Mouse (Mus musculus): ENCODE data around the gene Cacna2d2. TPM values are rescaled to one million over a fixed set of nuclear protein-coding genes. Genes with fewer than 3 reads are reported as not detected.

Gene Cacna2d2
- polyA plus RNA-seq, 1 experiment from 2014 or later = 3.3 TPM

DNA sequence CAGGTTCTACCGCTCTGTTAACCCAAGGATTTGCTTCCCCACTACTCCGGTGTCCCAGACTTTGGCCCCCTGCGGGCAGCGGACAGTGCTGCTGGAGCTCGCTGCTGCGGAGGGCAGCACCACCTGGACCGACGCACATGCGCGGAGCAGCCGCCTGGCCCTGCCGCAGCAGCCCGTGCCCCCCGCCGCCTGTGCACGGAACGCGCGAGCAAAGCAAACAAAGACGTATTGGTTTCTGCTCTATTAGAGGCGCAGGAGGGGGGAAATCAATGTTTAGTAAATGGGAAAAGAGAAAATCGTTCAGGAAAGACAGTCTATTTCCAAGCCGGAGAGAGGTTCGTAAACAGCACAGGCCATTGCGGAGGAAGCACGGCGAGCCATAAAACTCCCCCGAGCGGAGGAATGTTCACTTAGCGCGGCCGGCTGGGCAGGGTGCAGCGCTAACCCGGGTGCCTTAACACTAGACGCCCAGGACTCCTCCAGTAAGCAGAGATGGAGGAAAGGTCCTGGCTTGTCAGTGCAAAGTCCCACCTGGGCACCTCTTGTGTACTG is 21.4 kb upstream of the Cacna2d2 start:
- under 1% methylated on average over 35 of the region's 35 CpGs for WGBS
- peak overlapping the region; percentile 77 for H3K4me2 ChIP-seq
- H3K9ac ChIP-seq = peak overlapping the region; percentile 56
- ATAC-seq (ENCODE audit: low FRiP score) = peak; percentile 78
- H3K4me1 ChIP-seq = peaks cover 32% of the 10 kb centered on the region
- peak overlapping the region; percentile 43 for H3K4me3 ChIP-seq (replicated peaks)
- no peaks in the 10 kb centered on the region for H3K9me3 ChIP-seq
- H3K27me3 ChIP-seq = peaks cover 92% of the 10 kb centered on the region
- H3K36me3 ChIP-seq (replicated peaks) = no peaks in the 10 kb centered on the region
- peak overlapping the region; percentile 31; the same call in 1 of the 2 replicates for H3K27ac ChIP-seq

- Histone ChIP-seq H3K27ac (no peak overlapping the region), H3K9me3 (no peaks in the 10 kb centered on the region), H3K4me2 (no peak overlapping the region), H3K9ac (no peak overlapping the region), H3K4me3 (replicated peaks) (no peak overlapping the region), H3K4me1 (peaks cover 22% of the 10 kb centered on the region), H3K36me3 (replicated peaks) (no peaks in the 10 kb centered on the region), H3K27me3 (peaks cover 88% of the 10 kb centered on the region)
- WGBS = 11% methylated on average over 8 of the region's 8 CpGs
- ATAC-seq (ENCODE audit: low FRiP score) = no peak
Measured at GRCm38 (mm10) chr9:107381723-107382122, 17.7 kb upstream of the Cacna2d2 start.

- no peak overlapping the region for H3K4me3 ChIP-seq (replicated peaks)
- H3K9ac ChIP-seq = no peak overlapping the region
- 24% methylated on average over 3 of the region's 3 CpGs for WGBS
- no peak for ATAC-seq (ENCODE audit: low FRiP score)
- H3K4me1 ChIP-seq = peaks cover 8% of the 10 kb centered on the region
- H3K4me2 ChIP-seq = no peak overlapping the region
- H3K9me3 ChIP-seq = no peaks in the 10 kb centered on the region
- H3K36me3 ChIP-seq (replicated peaks) = no peaks in the 10 kb centered on the region
- no peak overlapping the region for H3K27ac ChIP-seq
- peaks cover 68% of the 10 kb centered on the region for H3K27me3 ChIP-seq
Measured at GRCm38 (mm10) chr9:107384396-107384795, 15.0 kb upstream of the Cacna2d2 start.

GRCm38 (mm10) chr9:107386722-107387121 is 12.7 kb upstream of the Cacna2d2 start:
- Histone ChIP-seq H3K27me3 (peaks cover 49% of the 10 kb centered on the region), H3K9ac (no peak overlapping the region), H3K4me3 (replicated peaks) (no peak overlapping the region), H3K4me1 (peaks cover 15% of the 10 kb centered on the region), H3K9me3 (no peaks in the 10 kb centered on the region), H3K27ac (no peak overlapping the region), H3K4me2 (no peak overlapping the region), H3K36me3 (replicated peaks) (no peaks in the 10 kb centered on the region)
- 59% methylated on average over 3 of the region's 3 CpGs for WGBS
- ATAC-seq (ENCODE audit: low FRiP score) = no peak

GRCm38 (mm10) chr9:107387708-107388107 is 11.7 kb upstream of the Cacna2d2 start:
- Histone ChIP-seq H3K36me3 (replicated peaks) (no peaks in the 10 kb centered on the region), H3K4me2 (no peak overlapping the region), H3K9me3 (no peaks in the 10 kb centered on the region), H3K4me3 (replicated peaks) (no peak overlapping the region), H3K27me3 (peaks cover 39% of the 10 kb centered on the region), H3K9ac (no peak overlapping the region), H3K4me1 (peaks cover 11% of the 10 kb centered on the region), H3K27ac (no peak overlapping the region)
- ATAC-seq (ENCODE audit: low FRiP score) = no peak
- 88% methylated on average over 3 of the region's 3 CpGs for WGBS

DNA sequence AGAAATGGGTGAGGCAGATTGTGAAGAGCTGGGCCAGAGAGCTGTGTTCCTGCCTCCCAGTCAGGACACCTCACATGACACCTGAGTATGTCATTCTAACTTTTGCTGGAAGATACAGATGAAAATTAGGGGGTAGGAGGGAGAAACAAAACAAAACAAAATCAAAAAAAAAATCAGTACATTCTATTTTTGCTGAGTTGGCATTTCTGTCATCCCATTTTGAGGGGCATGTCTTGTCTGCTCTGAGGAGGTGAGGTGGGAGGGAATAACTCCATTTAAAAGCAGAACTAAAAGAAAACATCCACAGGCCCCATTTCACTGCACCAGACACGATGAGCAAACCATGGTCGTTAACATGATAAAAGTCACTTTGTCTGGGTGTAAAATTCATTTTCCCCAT is 11.1 kb upstream of the Cacna2d2 start:
- no peak overlapping the region for H3K9ac ChIP-seq
- WGBS = 52% methylated on average over 2 of the region's 2 CpGs
- no peak overlapping the region for H3K27ac ChIP-seq
- H3K4me2 ChIP-seq = no peak overlapping the region
- peaks cover 11% of the 10 kb centered on the region for H3K4me1 ChIP-seq
- H3K36me3 ChIP-seq (replicated peaks) = no peaks in the 10 kb centered on the region
- H3K9me3 ChIP-seq = no peaks in the 10 kb centered on the region
- no peak for ATAC-seq (ENCODE audit: low FRiP score)
- H3K4me3 ChIP-seq (replicated peaks) = no peak overlapping the region
- H3K27me3 ChIP-seq = peaks cover 33% of the 10 kb centered on the region

DNA sequence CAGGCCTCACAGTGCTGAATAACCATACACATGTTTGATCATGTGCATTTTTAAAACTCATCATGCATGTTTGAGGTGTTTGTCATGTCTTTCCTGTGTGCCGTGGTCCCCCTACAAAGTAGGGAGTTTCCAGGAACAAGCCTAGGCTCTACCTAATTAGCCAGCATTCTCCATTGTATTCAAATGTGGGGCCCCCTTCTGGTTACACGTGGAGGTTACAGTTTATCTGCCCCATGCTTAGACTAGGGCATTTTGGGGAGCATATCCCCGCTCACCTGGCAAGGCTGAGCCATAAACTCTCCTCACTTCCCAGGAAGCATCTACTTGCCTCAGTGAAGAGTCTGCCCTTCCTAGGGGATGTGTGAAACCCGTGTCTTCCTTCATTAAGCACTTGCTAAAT is 3.0 kb upstream of the Cacna2d2 start:
- 37% methylated on average over 4 of the region's 4 CpGs for WGBS
- Histone ChIP-seq H3K27me3 (peaks cover 58% of the 10 kb centered on the region), H3K4me3 (replicated peaks) (no peak overlapping the region), H3K36me3 (replicated peaks) (no peaks in the 10 kb centered on the region), H3K9ac (no peak overlapping the region), H3K4me2 (no peak overlapping the region), H3K27ac (no peak overlapping the region), H3K4me1 (peaks cover 21% of the 10 kb centered on the region), H3K9me3 (no peaks in the 10 kb centered on the region)
- ATAC-seq (ENCODE audit: low FRiP score) = no peak

DNA sequence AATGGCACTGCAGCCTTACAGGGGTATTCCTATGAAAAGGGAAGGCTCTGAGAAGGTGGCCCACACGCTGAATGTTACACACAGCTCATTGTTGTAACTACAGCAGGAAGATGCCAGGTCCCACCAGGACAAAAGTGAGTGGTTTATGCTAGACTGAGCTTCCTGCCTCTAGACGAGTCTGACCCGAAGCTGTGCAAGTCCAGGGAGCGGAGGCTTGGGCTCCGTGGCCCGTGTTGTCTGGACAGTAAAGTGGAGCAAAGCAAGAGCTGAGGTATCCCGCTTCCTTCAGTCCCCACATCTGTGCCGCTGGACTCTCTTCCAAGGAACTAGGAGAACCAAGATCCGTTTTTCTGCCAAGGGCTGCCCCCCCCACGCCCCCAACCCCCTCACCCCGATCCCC is 444 bp upstream of the Cacna2d2 start:
- Histone ChIP-seq H3K4me1 (peaks cover 41% of the 10 kb centered on the region), H3K4me2 (peak overlapping the region; percentile 98), H3K9ac (peak overlapping the region; percentile 84; the same call in 1 of the 2 replicates), H3K36me3 (replicated peaks) (no peaks in the 10 kb centered on the region), H3K27me3 (peaks cover 81% of the 10 kb centered on the region), H3K4me3 (replicated peaks) (peak overlapping the region; percentile 83; the same call in 1 of the 2 replicates), H3K9me3 (no peaks in the 10 kb centered on the region), H3K27ac (no peak overlapping the region)
- WGBS = 24% methylated on average over 11 of the region's 11 CpGs
- no peak for ATAC-seq (ENCODE audit: low FRiP score)

DNA sequence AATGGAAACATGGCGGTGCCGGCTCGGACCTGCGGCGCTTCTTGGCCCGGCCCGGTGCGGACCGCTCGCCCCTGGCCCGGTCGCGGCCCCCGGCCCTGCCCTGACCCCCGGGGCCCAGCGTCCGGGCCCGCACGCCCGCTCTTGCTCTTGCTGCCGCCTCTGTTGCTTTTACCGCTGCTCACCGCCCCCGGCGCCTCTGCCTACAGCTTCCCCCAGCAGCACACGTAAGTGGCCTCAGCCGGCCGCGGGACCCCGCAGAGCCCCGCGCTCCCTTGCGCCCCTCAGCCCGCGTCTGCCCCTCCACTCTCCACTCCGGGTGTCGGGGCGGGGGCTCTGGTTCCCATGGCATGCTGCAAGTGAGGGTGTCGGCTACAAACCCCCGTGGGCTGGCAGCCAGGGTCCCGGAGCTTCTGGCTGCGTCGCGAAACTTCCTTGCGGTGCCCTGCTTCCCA is 674 bp downstream of the Cacna2d2 start:
- Histone ChIP-seq H3K36me3 (replicated peaks) (no peaks in the 10 kb centered on the region), H3K27ac (peak overlapping the region; percentile 70), H3K4me3 (replicated peaks) (peak overlapping the region; percentile 83), H3K9ac (peak overlapping the region; percentile 84), H3K4me2 (peak overlapping the region; percentile 98), H3K9me3 (no peaks in the 10 kb centered on the region), H3K27me3 (peaks cover 86% of the 10 kb centered on the region), H3K4me1 (peaks cover 41% of the 10 kb centered on the region)
- WGBS = 0% methylated on average over 41 of the region's 45 CpGs
- ATAC-seq (ENCODE audit: low FRiP score) = peak; percentile 56

- no peak overlapping the region for H3K27ac ChIP-seq
- H3K36me3 ChIP-seq (replicated peaks) = no peaks in the 10 kb centered on the region
- WGBS = 23% methylated on average over 13 of the region's 13 CpGs
- peaks cover 84% of the 10 kb centered on the region for H3K27me3 ChIP-seq
- peaks cover 43% of the 10 kb centered on the region for H3K4me1 ChIP-seq
- ATAC-seq (ENCODE audit: low FRiP score) = no peak; the same call in 1 of the 2 replicates
- no peaks in the 10 kb centered on the region for H3K9me3 ChIP-seq
- peak overlapping the region; percentile 84 for H3K9ac ChIP-seq
- H3K4me3 ChIP-seq (replicated peaks) = peak overlapping the region; percentile 83
- H3K4me2 ChIP-seq = peak overlapping the region; percentile 98
Measured at GRCm38 (mm10) chr9:107400666-107401285, 1.4 kb downstream of the Cacna2d2 start.

GRCm38 (mm10) chr9:107403116-107403515 is 3.7 kb downstream of the Cacna2d2 start:
- peaks cover 61% of the 10 kb centered on the region for H3K27me3 ChIP-seq
- H3K36me3 ChIP-seq (replicated peaks) = no peaks in the 10 kb centered on the region
- no peaks in the 10 kb centered on the region for H3K9me3 ChIP-seq
- no peak for ATAC-seq (ENCODE audit: low FRiP score)
- peak overlapping the region; percentile 98; the same call in 1 of the 2 replicates for H3K4me2 ChIP-seq
- peaks cover 53% of the 10 kb centered on the region for H3K4me1 ChIP-seq
- WGBS = 62% methylated on average over 7 of the region's 7 CpGs
- no peak overlapping the region for H3K4me3 ChIP-seq (replicated peaks)
- H3K27ac ChIP-seq = 0 out of 2 replicates have a peak overlapping the region, but pooled peaks have one; percentile 36
- no peak overlapping the region for H3K9ac ChIP-seq

DNA sequence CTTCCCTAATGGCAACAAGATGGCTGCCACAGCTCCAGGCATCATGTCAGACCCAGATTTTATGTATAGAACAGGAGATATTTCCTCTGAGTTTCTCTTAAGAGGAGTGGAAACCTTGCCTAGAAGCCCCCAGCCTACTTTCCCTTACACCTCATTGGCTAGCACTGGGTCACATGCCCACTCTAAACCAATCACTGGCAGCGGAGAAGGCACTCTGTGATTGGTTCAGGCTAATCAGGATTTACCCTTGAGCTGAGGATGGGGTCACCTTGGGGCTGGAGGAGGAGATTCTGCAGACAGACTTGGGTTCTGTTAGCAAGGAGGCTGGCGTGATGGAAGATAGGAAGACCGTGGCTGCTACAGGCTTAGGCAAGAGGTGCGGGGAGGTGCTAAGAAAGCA is 10.0 kb downstream of the Cacna2d2 start:
- WGBS = 89% methylated on average over 4 of the region's 4 CpGs
- H3K9me3 ChIP-seq = no peaks in the 10 kb centered on the region
- H3K27ac ChIP-seq = no peak overlapping the region
- H3K4me1 ChIP-seq = peaks cover 15% of the 10 kb centered on the region
- H3K36me3 ChIP-seq (replicated peaks) = no peaks in the 10 kb centered on the region
- no peak overlapping the region for H3K9ac ChIP-seq
- no peak overlapping the region for H3K4me2 ChIP-seq
- peaks cover 2% of the 10 kb centered on the region; the same call in 1 of the 2 replicates for H3K27me3 ChIP-seq
- no peak overlapping the region for H3K4me3 ChIP-seq (replicated peaks)
- ATAC-seq (ENCODE audit: low FRiP score) = no peak

DNA sequence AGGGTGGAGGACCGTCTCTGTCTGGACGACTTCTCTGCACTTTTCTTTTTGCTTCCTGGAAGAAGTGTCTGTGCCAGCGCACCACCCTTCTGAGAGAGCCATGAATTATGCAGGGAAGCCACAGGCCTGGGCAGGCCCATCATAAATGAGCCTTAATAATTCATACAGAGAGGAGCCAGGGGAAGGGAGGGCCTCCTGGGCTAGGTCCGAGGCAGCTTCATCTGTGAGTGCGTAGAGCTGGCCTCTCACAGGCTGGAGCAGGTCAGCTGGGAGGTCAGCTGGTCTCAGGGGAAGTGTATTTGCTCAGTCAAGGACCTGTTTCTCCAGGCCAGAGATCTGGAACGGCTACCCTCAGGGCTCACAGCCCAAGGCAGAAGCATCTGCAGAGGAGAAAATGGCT is 17.7 kb downstream of the Cacna2d2 start:
- Histone ChIP-seq H3K4me2 (no peak overlapping the region), H3K9me3 (no peaks in the 10 kb centered on the region), H3K27me3 (peaks cover 9% of the 10 kb centered on the region), H3K36me3 (replicated peaks) (no peaks in the 10 kb centered on the region), H3K4me3 (replicated peaks) (no peak overlapping the region), H3K27ac (no peak overlapping the region), H3K4me1 (peaks cover 18% of the 10 kb centered on the region; the same call in 1 of the 2 replicates), H3K9ac (no peak overlapping the region)
- no peak for ATAC-seq (ENCODE audit: low FRiP score)
- WGBS = 79% methylated on average over 6 of the region's 6 CpGs

Data from forebrain, embryonic 12.5 days (tissue).